Mouse (Mus musculus) bone marrow macrophage, adult 2 months (primary cell): Measurements from ENCODE around the gene Hoxd4.

Experiments
- CTCF ChIP-seq: IDR thresholded peaks from 2 replicates; pipeline ENCODE4 v1.5.1; 2012; ENCODE audit warnings: low read depth, mild to moderate bottlenecking, low read length, moderate library complexity
- POLR2A ChIP-seq: IDR thresholded peaks from 2 replicates; pipeline ENCODE4 v1.6.1; 2012; ENCODE audit warnings: mild to moderate bottlenecking, low read depth, low read length, borderline replicate concordance

DNA sequence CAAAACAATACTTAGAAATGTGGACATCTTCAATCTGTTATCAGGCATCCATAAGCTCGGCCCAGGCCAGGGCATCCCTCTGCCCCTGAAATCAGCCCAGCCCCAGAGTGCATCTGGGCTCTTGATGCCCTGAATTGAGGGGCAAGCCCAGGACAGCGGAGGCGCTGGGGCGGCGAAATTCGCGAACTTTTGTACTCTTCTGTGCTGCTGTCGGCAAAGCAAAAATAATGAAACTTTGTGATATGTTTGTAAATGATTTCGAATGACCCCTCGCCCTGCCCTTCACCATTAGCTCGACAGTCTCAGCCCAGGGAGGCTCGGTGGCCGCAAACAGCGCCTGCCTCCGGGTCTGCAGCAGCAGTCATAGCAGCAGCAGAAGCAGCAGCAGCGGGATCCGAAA lies 13.4 kb downstream of the Hoxd4 start:
- no peak for TF ChIP-seq CTCF
- no peak for TF ChIP-seq POLR2A
